Mouse (Mus musculus): ENCODE data around the gene Map7d1.

DNA sequence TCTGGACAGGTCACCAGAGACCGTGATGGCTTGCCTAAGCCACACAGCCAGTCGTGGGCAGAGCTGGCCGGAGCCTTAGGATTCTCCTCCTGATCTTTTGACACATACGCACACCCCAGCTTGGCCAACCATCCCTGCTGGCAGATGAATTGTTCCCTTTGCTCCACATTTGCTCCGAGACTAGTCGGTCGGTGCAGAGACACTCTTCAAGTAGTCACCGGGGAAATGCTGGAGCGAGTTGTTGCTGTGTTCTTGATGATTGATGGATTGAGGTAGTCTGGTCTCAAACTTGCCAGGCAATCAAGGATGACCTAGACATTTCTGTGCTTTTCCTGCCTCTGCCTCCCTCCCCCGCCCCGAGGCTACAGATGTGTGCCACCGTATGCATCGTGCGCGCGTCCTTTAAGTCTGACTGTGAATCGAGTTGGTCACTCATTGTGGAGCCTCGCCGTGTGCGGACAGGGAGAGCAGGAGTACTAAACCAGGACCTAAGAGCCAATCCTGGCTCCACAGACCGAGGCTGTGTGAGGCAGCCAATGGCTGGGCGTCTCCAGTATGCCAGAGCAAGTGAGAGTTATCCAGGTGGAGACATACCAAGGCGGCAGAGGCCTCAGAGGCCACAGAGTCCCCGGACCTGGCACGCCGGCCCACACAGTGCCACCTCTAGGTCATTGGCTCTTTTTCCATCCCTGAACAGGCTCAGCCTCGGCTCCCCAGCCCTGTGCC lies 45.6 kb upstream of the Map7d1 start:
- no peak for TF ChIP-seq CTCF (IDR thresholded peaks at IDR 0.05; ENCODE audit: extremely low read depth, insufficient read length, insufficient replicate concordance, low read depth, low read length)
- TF ChIP-seq POLR2A (IDR thresholded peaks at IDR 0.05; ENCODE audit: low read depth, low read length): no peak

Data from small intestine, adult 2 months (tissue).